Mouse (Mus musculus): ENCODE measurements at regions not wholly inside any gene's neighbourhood (a gene's known extent, or its start where the extent isn't known, plus 50 kb on each side); places are given as distances from the start of the nearest gene placed in this dataset.
A peak's percentile ranks its signal among the peaks of the same experiment; 100 is the strongest.
"Not testable (repeated sequence)": the region's sequence is repeated elsewhere in the genome, so short reads cannot be mapped to it uniquely, and the experiment has no call there.

GRCm38 (mm10) chr12:113424598-113425208 is 64.6 kb upstream of the Adam6b start:
- Histone ChIP-seq H3K27ac (replicated peaks; ENCODE audit: low read depth, low read length) (peak overlapping the region; percentile 84), H3K4me3 (ENCODE audit: insufficient read depth, low read depth, low read length) (peak overlapping the region; percentile 52)

DNA sequence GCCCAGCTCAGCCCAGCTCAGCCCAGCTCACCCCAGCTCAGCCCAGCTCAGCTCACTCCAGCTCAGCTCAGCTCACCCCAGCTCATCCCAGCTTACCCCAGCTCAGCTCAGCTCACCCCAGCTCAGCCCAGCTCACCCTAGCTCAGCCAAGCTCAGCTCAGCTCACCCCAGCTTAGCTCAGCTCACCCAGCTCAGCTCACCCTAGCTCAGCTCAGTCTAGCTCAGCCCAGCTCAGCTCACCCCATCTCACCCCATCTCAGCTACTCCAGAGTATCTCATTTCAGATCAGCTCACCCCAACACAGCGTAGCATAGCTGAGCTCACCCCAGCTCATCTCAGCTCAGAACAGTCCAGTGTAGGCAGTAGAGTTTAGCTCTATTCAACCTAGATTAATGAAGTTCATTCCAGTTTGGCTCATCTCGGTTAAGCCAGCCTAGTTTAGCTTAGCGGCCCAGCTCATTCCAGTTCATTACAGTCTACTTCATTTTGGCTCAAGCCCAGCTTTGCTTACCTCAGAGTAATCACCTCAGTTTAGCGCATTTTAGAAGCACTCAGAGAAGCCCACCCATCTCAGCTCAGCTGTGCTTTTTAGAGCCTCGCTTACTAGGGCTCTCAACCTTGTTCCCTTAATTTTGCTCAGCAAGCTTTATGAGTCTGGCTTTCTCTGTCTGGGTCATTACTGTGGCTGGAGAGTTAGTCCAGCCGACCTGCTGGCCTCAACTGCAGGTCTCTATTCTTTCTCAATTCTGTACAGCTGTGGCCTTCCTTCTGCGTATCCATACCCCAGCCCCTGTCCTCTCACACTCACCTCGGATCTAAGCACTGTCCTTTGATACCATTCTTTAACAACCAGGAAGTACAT is 63.9 kb upstream of the Adam6b start:
- Histone ChIP-seq H3K27ac (replicated peaks; ENCODE audit: low read depth, low read length) (peak overlapping the region; percentile 84), H3K4me1 (ENCODE audit: control insufficient read depth, insufficient read depth, insufficient read length, low read length) (no peaks in the 10 kb centered on the region), H3K4me3 (ENCODE audit: insufficient read depth, low read depth, low read length) (peak overlapping the region; percentile 52)

More at GRCm38 (mm10) chr12:113424598-113425208, 64.6 kb upstream of the Adam6b start:
- not testable (repeated sequence) for H3K4me1 ChIP-seq (ENCODE audit: control insufficient read depth, insufficient read depth, insufficient read length, low read length)

DNA sequence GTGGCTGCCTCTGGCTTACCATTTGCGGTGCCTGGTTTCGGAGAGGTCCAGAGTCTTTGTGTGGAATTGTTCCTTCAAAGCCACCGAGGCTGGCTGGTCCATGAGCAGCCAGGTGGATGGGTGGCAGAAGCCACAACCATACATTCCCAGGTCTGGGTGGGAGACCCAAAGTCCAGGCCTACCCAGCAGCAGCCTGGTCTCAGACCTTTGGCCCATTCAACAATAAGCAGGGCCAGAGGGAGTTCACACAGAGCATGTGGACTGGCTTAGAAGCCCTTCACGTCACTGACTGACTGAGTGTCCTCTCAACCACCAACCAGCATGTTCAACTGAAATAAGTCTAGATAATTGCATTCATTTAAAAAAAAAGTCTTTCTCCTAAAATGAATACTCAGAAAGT is 62.7 kb upstream of the Adam6b start:
- Histone ChIP-seq H3K4me1 (ENCODE audit: control insufficient read depth, insufficient read depth, insufficient read length, low read length) (no peaks in the 10 kb centered on the region), H3K27ac (replicated peaks; ENCODE audit: low read depth, low read length) (peak overlapping the region; percentile 67), H3K4me3 (ENCODE audit: insufficient read depth, low read depth, low read length) (peak overlapping the region; percentile 33; the same call in 1 of the 2 replicates)

DNA sequence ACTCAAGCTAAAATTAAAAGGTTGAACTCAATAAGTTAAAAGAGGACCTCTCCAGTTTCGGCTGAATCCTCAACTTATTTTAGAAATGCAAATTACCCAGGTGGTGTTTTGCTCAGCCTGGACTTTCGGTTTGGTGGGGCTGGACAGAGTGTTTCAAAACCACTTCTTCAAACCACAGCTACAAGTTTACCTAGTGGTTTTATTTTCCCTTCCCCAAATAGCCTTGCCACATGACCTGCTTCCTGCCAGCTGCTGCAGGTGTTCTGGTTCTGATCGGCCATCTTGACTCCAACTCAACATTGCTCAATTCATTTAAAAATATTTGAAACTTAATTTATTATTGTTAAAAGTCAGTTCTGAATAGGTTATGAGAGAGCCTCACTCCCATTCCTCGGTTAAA is 62.0 kb upstream of the Adam6b start:
- Histone ChIP-seq H3K4me3 (ENCODE audit: insufficient read depth, low read depth, low read length) (no peak overlapping the region), H3K27ac (replicated peaks; ENCODE audit: low read depth, low read length) (no peak overlapping the region), H3K4me1 (ENCODE audit: control insufficient read depth, insufficient read depth, insufficient read length, low read length) (no peaks in the 10 kb centered on the region)

- no peak overlapping the region for H3K4me3 ChIP-seq (ENCODE audit: insufficient read depth, low read depth, low read length)
- H3K4me1 ChIP-seq (ENCODE audit: control insufficient read depth, insufficient read depth, insufficient read length, low read length): no peaks in the 10 kb centered on the region
- no peak overlapping the region for H3K27ac ChIP-seq (replicated peaks; ENCODE audit: low read depth, low read length)
Measured at GRCm38 (mm10) chr12:113428461-113428860, 60.9 kb upstream of the Adam6b start.

GRCm38 (mm10) chr12:113428901-113429300 is 60.4 kb upstream of the Adam6b start:
- no peak overlapping the region for H3K4me3 ChIP-seq (ENCODE audit: insufficient read depth, low read depth, low read length)
- no peak overlapping the region for H3K27ac ChIP-seq (replicated peaks; ENCODE audit: low read depth, low read length)
- no peaks in the 10 kb centered on the region for H3K4me1 ChIP-seq (ENCODE audit: control insufficient read depth, insufficient read depth, insufficient read length, low read length)

- Histone ChIP-seq H3K27ac (replicated peaks; ENCODE audit: low read depth, low read length) (no peak overlapping the region), H3K4me3 (ENCODE audit: insufficient read depth, low read depth, low read length) (no peak overlapping the region; the same call in 1 of the 2 replicates), H3K4me1 (ENCODE audit: control insufficient read depth, insufficient read depth, insufficient read length, low read length) (no peaks in the 10 kb centered on the region)
Measured at GRCm38 (mm10) chr12:113430340-113430739, 59.0 kb upstream of the Adam6b start.
